Mouse (Mus musculus): ENCODE data around the gene Ctrb1. TPM values are rescaled to one million over a fixed set of nuclear protein-coding genes. Genes with fewer than 3 reads are reported as not detected.
A peak's percentile ranks its signal among the peaks of the same experiment; 100 is the strongest.

Ctrb1 gene
- total RNA-seq, 4 experiments from 2014 or later, result not detected

GRCm38 (mm10) chr8:111682521-111682920 lies 8.3 kb downstream of the Ctrb1 start:
- no peak for DNase-seq (ENCODE audit: low spot score in 2 of 2)

GRCm38 (mm10) chr8:111681153-111681552 lies 9.7 kb downstream of the Ctrb1 start:
- DNase-seq (ENCODE audit: low spot score in 2 of 2), result no peak

GRCm38 (mm10) chr8:111680423-111681028 lies 10.3 kb downstream of the Ctrb1 start:
- no peak for DNase-seq (ENCODE audit: low spot score in 2 of 2)

GRCm38 (mm10) chr8:111678848-111679247 lies 12.0 kb downstream of the Ctrb1 start:
- DNase-seq (ENCODE audit: low spot score in 2 of 2), result peak; percentile 47 to 51

GRCm38 (mm10) chr8:111678111-111678510 lies 12.7 kb downstream of the Ctrb1 start:
- peak in 1 of 2 experiments; percentile 58 for DNase-seq (ENCODE audit: low spot score in 2 of 2)

GRCm38 (mm10) chr8:111676237-111676636 lies 14.6 kb downstream of the Ctrb1 start:
- DNase-seq (ENCODE audit: low spot score in 2 of 2), result no peak

DNA sequence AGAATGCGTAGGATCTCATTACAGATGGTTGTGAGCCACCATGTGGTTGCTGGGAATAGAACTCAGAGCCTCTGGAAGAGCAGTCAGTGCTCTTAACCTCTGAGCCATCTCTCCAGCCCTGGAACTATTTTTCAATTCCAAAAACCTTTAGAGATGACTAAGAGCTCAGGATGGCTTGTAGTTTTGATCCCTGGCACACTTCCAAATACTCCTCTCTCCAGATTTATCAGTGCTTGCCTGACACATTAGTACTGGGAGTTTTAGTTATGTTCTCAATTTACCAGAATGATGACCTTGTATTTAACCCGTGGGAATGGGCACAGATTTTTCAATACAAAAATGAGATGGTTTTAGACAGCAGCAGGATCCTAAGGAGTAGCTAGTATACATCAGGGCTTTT lies 24.1 kb downstream of the Ctrb1 start:
- DNase-seq (ENCODE audit: low spot score in 2 of 2), result no peak

DNA sequence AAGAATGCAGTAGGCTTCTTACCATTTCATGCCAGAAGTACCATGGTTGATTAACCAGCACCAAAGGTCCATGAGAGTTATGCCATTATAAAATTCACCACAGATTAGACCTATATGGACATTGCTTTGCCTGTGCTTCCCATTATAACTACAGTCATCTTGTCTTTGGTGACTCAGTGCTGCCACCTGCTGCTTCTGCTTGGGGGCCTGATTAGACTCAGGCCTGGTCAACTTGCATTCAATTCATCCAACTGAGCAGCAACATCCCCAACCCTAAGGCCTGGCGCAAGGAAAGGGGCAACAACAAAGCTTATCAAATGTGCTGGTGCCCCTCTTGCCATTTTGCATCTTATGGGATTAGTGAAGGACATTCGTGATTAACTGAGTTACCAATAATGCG lies 28.3 kb downstream of the Ctrb1 start:
- DNase-seq (ENCODE audit: low spot score in 2 of 2), result peak; percentile 61 to 81

DNA sequence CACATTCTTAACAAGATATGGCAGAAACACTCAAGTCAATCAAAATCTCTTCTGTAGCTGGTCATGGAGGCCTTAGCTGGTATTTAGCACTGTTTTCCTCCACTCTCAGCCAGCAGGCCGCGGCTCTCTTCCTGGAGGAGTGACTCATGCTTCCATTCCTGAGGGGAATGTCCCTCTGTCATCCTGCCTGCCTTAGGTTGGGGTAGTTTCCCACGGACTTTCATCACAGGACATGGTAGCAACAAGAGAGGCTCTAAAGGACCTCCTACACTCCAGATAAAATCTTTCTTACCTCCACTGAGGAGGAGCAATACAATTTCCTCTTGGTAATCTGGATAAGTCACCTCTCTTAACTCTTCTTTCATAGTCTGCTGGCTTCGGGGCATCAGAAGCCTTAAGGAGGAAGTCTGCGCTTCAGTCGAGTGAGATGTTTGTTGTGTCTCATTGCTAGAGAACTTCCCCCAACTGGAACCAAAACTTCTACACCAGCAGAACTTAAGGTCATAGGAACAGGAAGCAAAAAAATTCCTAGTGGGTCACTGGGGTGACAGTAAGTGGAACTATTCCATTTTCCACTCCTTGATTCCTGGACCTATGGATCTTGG lies 31.9 kb downstream of the Ctrb1 start:
- DNase-seq (ENCODE audit: low spot score in 2 of 2), result no peak

- DNase-seq (ENCODE audit: low spot score in 2 of 2), result no peak
Observed at GRCm38 (mm10) chr8:111657312-111657854, 33.4 kb downstream of the Ctrb1 start.

DNA sequence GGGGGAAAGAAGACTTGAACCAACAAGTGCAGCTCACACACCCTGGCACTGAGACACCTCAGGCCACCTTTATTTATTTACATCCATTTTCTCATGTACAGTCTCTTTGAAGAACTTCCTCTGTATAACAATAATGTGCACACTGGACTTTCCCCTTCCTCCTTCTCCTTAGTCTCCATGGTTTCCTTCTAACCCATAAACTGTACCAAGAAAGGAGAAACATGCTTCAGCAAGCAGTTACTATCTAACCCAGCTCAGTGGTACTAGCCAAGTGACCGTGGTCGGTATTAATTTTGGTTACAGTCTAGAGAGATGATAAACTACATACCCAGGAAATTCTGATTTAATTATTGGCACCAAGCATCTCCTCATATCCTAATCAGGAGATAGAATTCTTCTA lies 37.3 kb downstream of the Ctrb1 start:
- no peak for DNase-seq (ENCODE audit: low spot score in 2 of 2)

- DNase-seq (ENCODE audit: low spot score in 2 of 2), result no peak
Observed at GRCm38 (mm10) chr8:111650651-111651050, 40.2 kb downstream of the Ctrb1 start.

DNA sequence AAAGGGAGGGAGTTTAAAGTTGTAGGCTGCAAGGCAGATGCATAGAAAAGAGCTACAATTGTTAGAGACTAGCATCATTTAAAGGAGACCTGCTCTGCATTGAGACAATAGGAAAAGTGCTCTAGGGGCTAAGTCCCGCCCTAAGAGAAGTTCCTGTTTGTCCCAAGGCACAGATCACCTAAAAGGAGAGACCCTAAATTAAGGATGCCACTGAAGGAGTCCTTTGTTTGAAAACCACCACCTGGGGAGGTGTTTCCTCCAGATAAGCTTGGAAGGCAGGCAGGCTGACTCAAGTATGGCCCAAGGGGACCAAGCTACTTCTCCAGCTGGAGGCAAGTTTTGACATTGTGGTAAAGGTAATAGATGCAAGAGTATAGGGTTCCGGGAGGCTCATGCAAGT lies 42.0 kb downstream of the Ctrb1 start:
- no peak for DNase-seq (ENCODE audit: low spot score in 2 of 2)

- no peak for DNase-seq (ENCODE audit: low spot score in 2 of 2)
Observed at GRCm38 (mm10) chr8:111645715-111646114, 45.1 kb downstream of the Ctrb1 start.

DNA sequence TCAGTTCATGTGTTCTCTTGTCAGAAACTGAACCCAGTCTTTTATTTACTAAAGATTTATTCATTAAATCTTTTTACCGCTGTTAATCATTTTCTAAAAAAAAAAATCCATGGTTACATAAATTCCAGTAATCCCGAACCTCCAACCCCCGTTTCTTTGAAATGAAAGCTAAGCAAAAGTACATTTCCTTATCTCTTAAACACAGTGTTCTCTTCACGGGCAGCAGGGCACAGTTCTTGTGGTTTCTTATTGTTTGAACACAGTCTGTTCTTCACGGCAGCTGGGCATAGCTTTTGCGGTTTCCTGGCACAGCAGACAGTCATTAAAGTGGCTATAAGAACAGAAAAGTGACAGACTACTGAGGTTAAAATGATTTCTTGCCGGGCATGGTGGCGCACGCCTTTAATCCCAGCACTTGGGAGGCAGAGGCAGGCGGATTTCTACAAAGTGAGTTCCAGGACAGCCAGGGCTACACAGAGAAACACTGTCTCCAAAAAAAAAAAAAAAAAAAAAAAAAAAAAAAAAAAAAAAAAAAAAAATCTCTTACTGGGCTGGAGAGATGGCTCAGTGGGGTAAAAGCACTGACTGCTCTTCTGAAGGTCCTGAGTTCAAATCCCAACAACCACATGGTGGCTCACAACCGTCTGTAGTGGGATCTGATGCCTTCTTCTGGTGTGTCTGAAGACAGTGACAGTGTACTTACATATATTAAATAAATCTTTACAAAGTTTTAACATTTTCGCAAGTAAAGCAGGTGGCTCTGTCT lies 46.3 kb downstream of the Ctrb1 start:
- peak in 1 of 2 experiments; percentile 28 for DNase-seq (ENCODE audit: low spot score in 2 of 2)

DNA sequence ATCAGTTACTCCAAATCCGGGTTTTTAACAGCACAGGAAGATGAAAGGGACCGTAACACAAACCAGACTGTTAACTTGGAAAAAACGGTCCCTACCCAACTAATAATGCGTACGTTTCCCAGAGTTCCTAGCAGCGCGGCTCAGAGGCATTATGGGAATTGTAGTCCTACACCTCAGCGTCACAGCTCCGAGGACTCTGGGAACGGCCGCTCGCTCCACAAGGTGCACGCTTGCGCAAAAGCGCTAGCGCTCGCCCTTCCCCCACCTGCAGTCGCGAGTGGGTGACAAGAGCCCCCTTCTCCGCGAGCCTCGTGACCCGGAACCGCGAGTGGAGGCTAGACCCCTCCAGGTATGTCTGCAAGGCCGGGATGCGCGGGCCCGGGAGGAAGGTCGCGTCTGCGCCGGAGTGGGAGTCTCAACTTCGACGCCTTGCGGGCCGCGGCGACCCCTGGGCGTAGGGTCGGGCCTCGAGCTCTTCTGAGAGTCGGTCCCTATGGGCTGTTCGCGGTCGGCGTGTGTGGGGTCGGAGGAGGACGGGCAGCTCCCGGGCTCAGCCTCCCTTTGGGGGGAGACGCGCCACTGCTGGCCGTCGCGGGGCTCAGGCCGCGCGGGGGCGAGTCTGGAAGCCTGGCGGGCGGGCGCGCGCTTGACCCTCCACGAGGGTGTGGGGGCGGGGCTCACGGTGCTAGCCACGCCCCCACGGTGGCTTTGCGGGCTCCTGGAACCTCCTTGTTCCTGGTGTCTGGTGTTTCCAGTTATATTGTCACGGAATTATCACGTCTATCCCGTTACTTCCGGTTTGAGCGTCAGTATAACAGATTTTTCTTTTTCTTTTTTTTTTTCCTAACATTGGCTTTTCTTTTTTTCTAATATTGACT lies 47.3 kb downstream of the Ctrb1 start, which contains the start of gene Zfp1:
Zfp1 (plus strand) TSS at position 138 of the 878 bp plus-strand sequence.
- DNase-seq (ENCODE audit: low spot score in 2 of 2), result peak; percentile 91 to 92

GRCm38 (mm10) chr8:111642939-111643263 lies 47.9 kb downstream of the Ctrb1 start:
- no peak for DNase-seq (ENCODE audit: low spot score in 2 of 2)

DNA sequence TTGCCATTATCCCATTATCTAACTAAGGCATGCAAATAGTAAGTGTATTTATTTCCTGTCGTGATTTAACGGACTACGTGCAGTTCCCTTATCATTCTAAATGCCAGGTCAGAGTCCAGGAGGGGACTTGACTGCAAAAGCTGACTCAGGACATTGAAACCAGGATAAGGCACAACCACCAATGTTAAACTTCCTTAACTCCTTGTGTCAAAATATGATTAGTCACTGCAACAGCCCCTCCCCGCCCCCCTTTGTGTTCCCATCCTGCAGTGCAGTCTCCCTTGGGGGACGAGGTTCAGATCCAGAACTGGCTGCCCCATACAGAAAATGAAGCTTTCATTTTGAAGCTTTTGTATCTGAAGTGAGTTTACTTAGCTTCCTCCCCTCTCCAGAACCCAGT lies 48.3 kb downstream of the Ctrb1 start:
- no peak for DNase-seq (ENCODE audit: low spot score in 2 of 2)

- DNase-seq (ENCODE audit: low spot score in 2 of 2), result no peak
Observed at GRCm38 (mm10) chr8:111641064-111641463, 49.7 kb downstream of the Ctrb1 start.

DNA sequence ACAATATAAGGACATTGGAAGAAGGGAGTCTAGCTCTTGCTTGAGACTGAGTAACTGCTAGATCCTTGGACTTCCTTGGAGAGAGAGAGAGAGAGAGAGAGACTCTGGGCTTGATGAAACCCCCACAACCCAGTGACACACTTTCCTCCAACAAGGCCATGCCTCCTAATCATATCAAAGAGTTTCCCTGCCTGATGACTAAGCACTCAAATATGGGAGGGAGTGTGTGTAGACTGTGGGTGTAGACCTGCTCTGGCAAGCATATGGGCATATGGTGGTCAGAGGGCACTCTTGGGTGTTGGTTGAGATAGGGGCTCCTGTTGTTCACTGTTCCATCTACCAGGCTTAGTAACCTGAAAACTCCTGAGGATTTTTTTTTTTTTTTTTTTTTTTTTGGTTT lies 52.7 kb downstream of the Ctrb1 start:
- DNase-seq (ENCODE audit: low spot score in 2 of 2), result no peak

Data from layer of hippocampus, adult 8-10 months (tissue).